Mouse (Mus musculus) v-Abl transformed pro-B cells (cell line): Measurements from ENCODE around the gene Sigirr.

Experiments
- in situ Hi-C, 2 experiments: fragments of 400-800 bp; cut with MboI; formaldehyde crosslinking; loops; one replicate each; pipeline ENCODE4 v1.15.1; 2025; ENCODE audit not compliant: unreplicated experiment in 2 of 2

Sigirr gene

DNA sequence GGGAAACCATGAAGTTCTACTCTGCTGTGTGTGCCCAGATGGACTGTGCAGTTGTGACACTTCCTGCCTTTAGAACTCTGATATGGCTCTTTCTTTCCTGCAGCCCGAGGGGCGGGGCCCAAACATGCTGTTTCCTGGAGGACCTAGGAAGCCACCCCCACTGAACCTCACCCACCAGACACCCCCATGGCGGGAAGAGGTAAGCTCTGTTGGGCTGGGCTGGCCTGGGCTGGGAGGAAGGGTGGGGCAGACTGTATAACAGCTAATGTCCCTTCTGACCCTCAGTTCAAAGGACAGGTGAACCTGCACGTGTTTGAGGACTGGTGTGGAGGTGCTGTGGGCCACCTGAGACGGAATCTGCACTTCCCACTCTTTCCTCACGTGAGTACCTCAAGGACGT is 36.2 kb downstream of the Sigirr start:
- in situ Hi-C loops: loop anchor here in 1 of 2 experiments (25.0 kb wide), 1 partner anchor 952 kb away; the partner anchor contains the start of genes Echs1, Fuom and Paox

GRCm38 (mm10) chr7:141063353-141063752 is 37.0 kb downstream of the Sigirr start:
- in situ Hi-C loops: loop anchor here in 1 of 2 experiments (25.0 kb wide), 1 partner anchor 951 kb away; the partner anchor contains the start of genes Echs1, Fuom and Paox

DNA sequence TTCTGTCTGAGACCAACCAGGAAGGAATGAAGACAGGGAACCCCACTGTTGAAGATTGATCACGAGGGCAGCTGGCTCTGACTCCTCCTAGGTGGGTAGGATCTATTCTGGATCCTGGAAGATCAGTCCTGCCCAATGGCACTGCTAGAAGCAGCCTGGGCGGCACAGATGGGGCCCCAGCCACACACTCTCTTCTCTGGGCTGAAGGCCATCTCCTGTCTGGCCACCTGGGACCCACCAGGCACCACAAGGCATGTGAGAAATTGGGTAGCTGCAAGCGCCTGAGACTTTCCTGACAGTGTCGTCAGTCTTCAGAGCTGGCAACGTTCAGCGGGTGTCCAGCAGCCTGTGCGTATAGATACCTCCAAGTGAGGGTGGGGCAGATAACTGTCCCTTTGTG is 37.8 kb downstream of the Sigirr start:
- in situ Hi-C loops: loop anchor here in 1 of 2 experiments (25.0 kb wide), 1 partner anchor 950 kb away; the partner anchor contains the start of genes Echs1, Fuom and Paox

- in situ Hi-C loops: loop anchor here in 1 of 2 experiments (25.0 kb wide), 1 partner anchor 949 kb away; the partner anchor contains the start of genes Echs1, Fuom and Paox
These were observed 39.1 kb downstream of the Sigirr start for GRCm38 (mm10) chr7:141061269-141061692.

GRCm38 (mm10) chr7:141060426-141061242 is 39.7 kb downstream of the Sigirr start, which contains the start of gene B4galnt4:
Gene B4galnt4, plus strand, starts transcription at chr7:141061104.
- in situ Hi-C loops: loop anchor here in 1 of 2 experiments (25.0 kb wide), 1 partner anchor 948 kb away; the partner anchor contains the start of genes Echs1, Fuom and Paox

- in situ Hi-C loops: loop anchor here in 1 of 2 experiments (25.0 kb wide), 1 partner anchor 948 kb away; the partner anchor contains the start of genes Echs1, Fuom and Paox
These were observed 40.4 kb downstream of the Sigirr start for GRCm38 (mm10) chr7:141059929-141060328.

DNA sequence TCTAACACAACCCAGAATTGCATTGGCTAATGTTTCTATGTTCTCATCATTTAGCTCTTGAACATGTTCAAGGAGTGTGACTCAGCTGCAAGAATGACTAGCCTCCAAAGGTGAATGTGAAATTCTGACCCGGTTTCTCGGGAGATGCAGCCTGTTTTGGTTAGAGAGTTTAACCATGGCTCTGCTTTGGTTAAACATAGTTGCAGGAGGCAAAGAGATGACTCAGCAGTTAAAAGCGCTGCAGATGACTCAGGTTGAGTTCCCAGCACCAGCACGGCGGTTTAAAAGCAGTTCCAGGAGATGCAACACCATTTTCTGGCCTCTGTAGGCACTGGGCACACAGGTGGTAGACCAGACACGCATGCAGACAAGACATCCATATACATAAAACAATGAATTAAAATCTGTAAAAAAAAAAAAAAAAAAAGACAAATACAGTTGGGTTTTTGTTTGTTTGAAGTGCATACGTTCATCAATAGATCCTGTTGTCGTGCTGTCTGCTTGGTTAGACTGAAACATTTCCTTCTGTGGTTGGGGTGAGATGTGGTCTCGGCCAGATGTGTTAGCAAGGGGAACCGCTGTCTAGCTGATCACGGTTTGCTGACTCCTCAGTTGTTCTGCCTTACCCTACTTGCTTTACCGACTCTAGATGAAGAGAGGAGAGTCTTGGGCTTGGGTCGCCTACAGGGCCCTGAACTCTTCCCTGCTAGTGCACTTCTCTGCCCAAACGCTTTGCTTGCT is 41.6 kb downstream of the Sigirr start:
- in situ Hi-C loops: loop anchor here in 1 of 2 experiments (25.0 kb wide), 1 partner anchor 946 kb away; the partner anchor contains the start of genes Echs1, Fuom and Paox

DNA sequence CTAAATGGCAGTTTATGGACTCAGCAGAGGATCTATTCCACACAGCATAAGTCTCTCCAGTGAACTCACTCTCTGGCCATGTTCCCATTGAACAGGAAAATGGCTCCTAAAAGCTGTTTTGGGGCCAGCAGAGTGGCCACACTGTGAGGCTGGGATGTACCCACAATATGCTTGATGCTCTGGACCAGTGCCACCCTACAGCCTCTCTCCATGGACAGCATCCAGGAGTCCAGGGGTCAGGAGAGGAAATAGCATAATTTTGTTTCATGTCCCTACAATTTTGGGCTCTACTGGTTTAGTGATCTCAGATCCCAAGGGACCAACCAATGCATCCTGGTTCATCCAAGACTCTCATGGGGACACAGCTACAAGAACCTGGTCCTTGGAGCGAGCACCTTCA is 42.8 kb downstream of the Sigirr start:
- in situ Hi-C loops: loop anchor here in 1 of 2 experiments (25.0 kb wide), 1 partner anchor 945 kb away; the partner anchor contains the start of genes Echs1, Fuom and Paox

DNA sequence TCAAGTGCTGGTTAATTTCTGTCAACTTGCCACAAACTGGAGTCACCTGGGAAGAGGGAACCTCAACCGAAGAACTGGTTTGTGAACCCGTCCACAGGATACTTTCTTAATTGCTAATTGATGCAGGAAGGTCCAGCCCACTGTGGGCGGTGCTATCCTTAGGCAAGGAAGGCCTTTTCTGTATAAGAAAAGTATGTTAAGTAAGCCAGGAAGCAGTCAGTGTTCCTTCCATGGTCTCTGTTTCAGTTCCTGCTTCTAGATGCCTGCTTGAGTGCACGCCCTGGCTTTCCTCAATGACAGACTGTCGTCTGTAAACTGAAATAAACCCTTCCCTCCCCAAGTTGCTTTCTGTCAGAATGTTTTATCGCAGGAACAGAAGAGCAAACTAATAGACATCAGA is 43.4 kb downstream of the Sigirr start:
- in situ Hi-C loops: loop anchor here in 1 of 2 experiments (25.0 kb wide), 1 partner anchor 945 kb away; the partner anchor contains the start of genes Echs1, Fuom and Paox

DNA sequence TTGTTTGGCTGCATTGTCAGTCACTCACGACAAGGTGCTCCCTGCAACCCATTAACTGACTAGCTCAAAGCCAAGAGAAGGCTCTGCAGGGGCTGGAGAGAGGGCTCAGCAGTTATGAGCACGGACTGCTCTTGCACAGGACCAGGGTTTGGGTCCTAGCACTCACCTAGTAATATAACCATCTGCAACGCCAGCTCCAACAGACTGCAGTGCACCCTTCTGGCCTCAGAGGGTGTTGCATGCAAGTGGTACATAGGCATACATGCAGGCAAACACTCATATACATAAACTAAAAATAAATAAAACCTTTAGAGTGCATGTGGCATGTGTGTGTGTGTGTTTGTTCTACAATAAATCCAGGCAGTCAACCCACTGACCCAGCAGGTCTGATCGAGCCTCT is 44.6 kb downstream of the Sigirr start:
- in situ Hi-C loops: loop anchor here in 1 of 2 experiments (25.0 kb wide), 1 partner anchor 943 kb away; the partner anchor contains the start of genes Echs1, Fuom and Paox

- in situ Hi-C loops: loop anchor here in 1 of 2 experiments (5.0 to 25.0 kb wide), 3 partner anchors 125 to 940 kb away; partner anchors contain the start of genes Echs1, Fuom and Paox
These were observed 48.0 kb downstream of the Sigirr start for GRCm38 (mm10) chr7:141052421-141052820.

- in situ Hi-C loops: loop anchor here in 1 of 2 experiments (5.0 to 25.0 kb wide), 3 partner anchors 125 to 940 kb away; partner anchors contain the start of genes Echs1, Fuom and Paox
These were observed 48.4 kb downstream of the Sigirr start for GRCm38 (mm10) chr7:141052016-141052415.

- in situ Hi-C loops: loop anchor here in 1 of 2 experiments (5.0 to 25.0 kb wide), 3 partner anchors 126 to 939 kb away; partner anchors contain the start of genes Echs1, Fuom and Paox
These were observed 49.2 kb downstream of the Sigirr start for GRCm38 (mm10) chr7:141051060-141051685.

- in situ Hi-C loops: loop anchor here (5.0 kb wide), 4 partner anchors 37 to 207 kb away; partner anchors contain the start of genes Gm45717 (in 2 of the 2), Ifitm2 (in 2 of the 2) and Ifitm3 (in 2 of the 2)
These were observed 51.0 kb downstream of the Sigirr start for GRCm38 (mm10) chr7:141049326-141049725.

DNA sequence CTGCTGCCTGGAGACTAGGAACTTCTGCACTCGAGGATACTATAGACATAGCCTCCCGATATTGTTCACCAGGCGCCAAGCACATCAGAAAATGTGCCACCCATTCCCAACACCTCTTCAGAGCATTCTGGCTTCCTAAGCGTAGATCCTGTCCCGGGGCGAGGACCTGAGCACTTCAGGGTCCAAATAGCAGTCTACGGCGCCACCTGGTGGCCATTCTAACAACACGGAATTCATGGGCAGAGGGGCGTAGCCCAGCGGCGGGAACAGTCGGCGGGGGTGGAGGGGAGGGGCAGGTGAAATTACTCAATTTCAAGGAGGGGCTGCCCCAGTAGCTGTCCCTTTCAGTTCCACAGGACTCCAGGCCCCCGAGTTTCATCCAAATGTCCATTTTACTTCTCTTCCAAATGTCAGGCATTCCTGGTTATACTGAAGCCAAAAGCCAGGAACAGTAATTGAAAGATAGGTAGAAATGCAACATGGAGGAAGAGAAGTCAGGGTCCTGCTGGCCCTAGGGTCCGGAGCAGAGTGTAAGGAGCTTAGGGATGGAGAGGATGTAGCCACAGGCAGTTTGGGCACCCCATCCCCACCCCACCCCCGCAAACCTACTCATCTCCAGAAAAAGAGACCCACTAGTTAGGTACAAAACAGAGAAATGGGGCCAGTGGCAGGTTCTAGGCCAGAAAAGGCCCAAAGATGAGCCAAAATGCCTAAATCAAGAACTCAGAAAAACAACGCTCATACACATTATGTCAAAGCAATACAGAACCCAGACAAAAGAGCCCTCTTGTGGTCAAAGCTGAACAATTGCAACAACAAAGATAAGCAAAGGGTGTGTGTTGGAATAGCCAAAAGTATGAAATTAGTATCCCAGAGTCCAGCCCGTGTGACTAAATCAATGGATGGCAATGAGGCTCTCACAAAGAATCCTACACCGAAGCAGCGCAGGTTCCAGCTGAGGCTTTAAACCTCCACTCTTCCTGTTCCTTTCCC is 51.9 kb downstream of the Sigirr start:
- in situ Hi-C loops: loop anchor here (5.0 kb wide), 4 partner anchors 36 to 206 kb away; partner anchors contain the start of genes Gm45717 (in 2 of the 2), Ifitm2 (in 2 of the 2) and Ifitm3 (in 2 of the 2)

DNA sequence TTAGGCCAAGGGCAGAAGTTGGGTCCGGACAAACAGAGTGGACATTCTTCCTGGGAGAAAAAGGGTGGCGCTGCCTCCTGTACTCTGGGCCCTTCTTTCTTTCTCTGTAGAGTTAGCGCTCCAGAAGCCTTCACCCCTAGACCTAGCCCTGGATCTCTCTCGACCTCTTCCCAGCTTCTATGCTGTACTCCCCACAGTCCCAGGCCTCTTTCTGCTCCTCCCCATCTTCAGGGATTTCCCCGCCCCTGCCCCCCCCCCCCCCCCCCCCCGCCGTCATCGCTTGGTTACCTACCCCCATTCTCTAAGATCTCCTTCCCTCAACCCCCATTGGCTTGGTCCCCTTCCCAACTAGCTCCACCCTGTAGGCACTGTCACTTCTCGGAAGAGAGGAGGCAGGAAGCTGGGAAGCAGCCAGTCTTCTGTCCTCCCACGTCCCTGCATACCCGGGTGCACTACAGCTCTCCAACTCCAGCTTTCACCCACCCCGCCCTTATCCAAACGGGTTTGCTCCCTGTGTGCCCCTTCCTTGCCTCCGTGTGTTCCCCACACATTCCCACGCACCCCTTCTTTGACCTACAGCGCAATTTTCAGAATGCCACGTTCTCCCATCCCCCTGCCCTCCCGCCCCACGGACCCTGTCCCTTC is 52.7 kb downstream of the Sigirr start:
- in situ Hi-C loops: loop anchor here (5.0 kb wide), 4 partner anchors 35 to 205 kb away; partner anchors contain the start of genes Gm45717 (in 2 of the 2), Ifitm2 (in 2 of the 2) and Ifitm3 (in 2 of the 2)

DNA sequence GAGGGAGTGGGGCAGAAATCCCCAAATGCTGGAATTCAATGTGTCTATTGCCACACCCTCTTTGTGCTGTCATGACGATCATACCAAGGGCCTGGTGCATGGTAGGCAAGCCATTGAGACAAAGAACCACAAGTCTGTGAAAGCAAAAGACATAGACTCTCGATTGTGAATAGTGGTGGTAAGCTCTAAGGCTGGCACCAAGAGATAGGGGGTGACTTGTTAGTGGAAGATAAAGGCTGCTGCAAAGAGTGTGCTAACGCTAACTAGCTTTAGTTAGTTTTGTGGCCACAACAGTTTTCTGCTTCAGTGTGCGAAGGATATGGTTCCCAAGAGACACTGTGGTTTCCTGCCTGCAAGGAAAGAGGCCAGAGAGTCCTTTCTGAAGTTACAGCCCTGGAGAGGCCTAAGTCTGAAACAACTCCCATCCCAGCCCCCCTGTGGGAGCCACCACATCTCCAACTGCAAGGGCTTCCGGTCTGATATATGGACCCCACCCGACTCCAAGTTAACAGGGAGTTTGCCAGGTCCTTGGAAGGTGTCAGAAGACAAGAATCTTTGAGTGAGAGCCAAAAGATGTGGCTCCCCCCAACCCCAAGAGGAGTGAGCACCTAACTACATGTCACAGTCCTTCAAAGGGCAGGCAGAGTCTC is 53.3 kb downstream of the Sigirr start:
- in situ Hi-C loops: loop anchor here (5.0 kb wide), 4 partner anchors 35 to 205 kb away; partner anchors contain the start of genes Gm45717 (in 2 of the 2), Ifitm2 (in 2 of the 2) and Ifitm3 (in 2 of the 2)
